Mouse (Mus musculus) myocyte (in vitro differentiated cells): ENCODE measurements at regions not wholly inside any gene's neighbourhood (a gene's known extent, or its start where the extent isn't known, plus 50 kb on each side); places are given as distances from the start of the nearest gene placed in this dataset.

Experiments
- MYOD1 ChIP-seq, 3 experiments: IDR thresholded peaks; one replicate each; pipeline ENCODE4 v1.6.1; 2011; ENCODE audit warnings: control low read depth in 2 of 3, low read depth in 2 of 3, mild to moderate bottlenecking in 2 of 3, moderate library complexity in 1 of 3; ENCODE audit not compliant: insufficient read length in 2 of 3, control insufficient read depth in 1 of 3
- POLR2A ChIP-seq: IDR thresholded peaks from one replicate; pipeline ENCODE4 v1.6.1; 2011; ENCODE audit warnings: low read depth, mild to moderate bottlenecking, control low read depth, moderate library complexity; ENCODE audit not compliant: insufficient read length
- POLR2AphosphoS2 ChIP-seq: IDR thresholded peaks from one replicate; pipeline ENCODE4 v1.6.1; 2011; ENCODE audit warnings: low read depth, control low read depth; ENCODE audit not compliant: insufficient read length

- TF ChIP-seq POLR2AphosphoS2: no peak
- TF ChIP-seq MYOD1 (IDR thresholded peaks at IDR 0.05; ENCODE audit: control insufficient read depth in 1 of 3, insufficient read length in 2 of 3, low read depth in 2 of 3): no peak
- TF ChIP-seq POLR2A: no peak
Measured at GRCm38 (mm10) chr1:137955993-137956392, 219.5 kb downstream of the Ptprc start.
